24 mouse cellular contexts compared by ENCODE assay signal in the genomic region with DNA sequence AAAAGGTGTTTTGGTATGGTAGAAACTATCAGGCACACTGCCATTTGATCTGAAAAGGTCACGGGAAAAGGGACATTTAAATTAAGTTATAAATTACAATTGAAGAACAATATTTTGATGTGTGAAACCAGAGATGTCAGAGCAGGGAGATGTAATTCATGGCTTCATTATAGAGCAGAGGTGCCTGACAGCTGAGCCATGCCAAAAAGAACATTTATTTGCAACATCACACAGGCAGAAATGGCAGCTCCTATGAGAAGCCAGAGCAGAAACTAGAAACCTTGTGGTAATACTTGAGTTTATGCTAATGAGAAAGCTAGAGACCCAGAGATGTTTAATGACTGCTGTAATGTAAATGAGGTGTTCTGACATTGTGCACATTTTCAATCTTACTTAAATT.
A peak's percentile ranks its signal among the peaks of the same experiment; 100 is the strongest.
DNase-seq lines count a peak whose midpoint lies in the region; ATAC-seq and TF ChIP-seq lines count a peak whose summit lies in the region.
"Had no signal": no experiment of that assay in that cellular context is flagged by ENCODE, and none has a peak within 500 bp of the region (broad histone marks: within the 10 kb centered on the region; RNA-seq: fewer than 3 reads in every experiment).

No protein-coding gene starts in this region.

- H3K9ac ChIP-seq in forebrain, embryonic 14.5 days (ENCODE audit: low read length): no peak overlapping the region
- H3K9ac ChIP-seq in forebrain, embryonic 16.5 days (replicated peaks; ENCODE audit: low read depth, low read length): no peak overlapping the region
- H3K9ac ChIP-seq in kidney, embryonic 15.5 days: no peak overlapping the region
- no peak overlapping the region for H3K9ac ChIP-seq in midbrain, embryonic 15.5 days
- no peak overlapping the region for H3K9ac ChIP-seq in midbrain, postnatal 0 days (replicated peaks; ENCODE audit: low read length, poor library complexity, severe bottlenecking)
- H3K9ac ChIP-seq: forebrain, postnatal 0 days; heart, embryonic 13.5 days; liver, embryonic 13.5 days had no signal

- peak; percentile 26 for DNase-seq in forebrain, embryonic 14.5 days (ENCODE audit: low spot score)
- DNase-seq in kidney, postnatal 10 days: no peak
- no peak for DNase-seq in midbrain, postnatal 0 days (ENCODE audit: low spot score)
- DNase-seq in thymus, postnatal 4 days: no peak
- DNase-seq: adrenal gland, postnatal 10 days; cerebellum, adult 2 months; cerebellum, postnatal 36 days; forebrain, postnatal 0 days; gastrocnemius, postnatal 36 days; heart, adult 2 months; heart, postnatal 14 days; kidney, adult 18-20 months; layer of hippocampus, adult 9-11 months; liver, embryonic 13.5 days; lung, adult 2 months; lung, postnatal 36 days; thymus, adult 18-20 months; thymus, postnatal 36 days had no signal

- H3K36me3 ChIP-seq in forebrain, embryonic 14.5 days (ENCODE audit: control insufficient read depth, insufficient read depth, low read length): peaks cover 26% of the 10 kb centered on the region
- H3K36me3 ChIP-seq in forebrain, embryonic 16.5 days (ENCODE audit: control insufficient read depth, insufficient read depth): no peaks in the 10 kb centered on the region
- H3K36me3 ChIP-seq in kidney, embryonic 15.5 days: peaks cover 33% of the 10 kb centered on the region
- 0 out of 2 replicates have a peak, but pooled peaks cover 2% of the 10 kb centered on the region for H3K36me3 ChIP-seq in midbrain, embryonic 15.5 days (replicated peaks)
- peaks cover 6% of the 10 kb centered on the region; the same call in 1 of the 2 replicates for H3K36me3 ChIP-seq in midbrain, postnatal 0 days (ENCODE audit: insufficient read depth, low read length)

- H3K27me3 ChIP-seq in forebrain, embryonic 14.5 days (replicated peaks; ENCODE audit: control insufficient read depth, insufficient read depth, low read length): no peaks in the 10 kb centered on the region
- no peaks in the 10 kb centered on the region for H3K27me3 ChIP-seq in forebrain, embryonic 16.5 days (replicated peaks; ENCODE audit: control insufficient read depth, insufficient read depth, low read length)
- H3K27me3 ChIP-seq in kidney, embryonic 15.5 days: no peaks in the 10 kb centered on the region
- no peaks in the 10 kb centered on the region for H3K27me3 ChIP-seq in midbrain, embryonic 15.5 days (replicated peaks)
- H3K27me3 ChIP-seq in midbrain, postnatal 0 days (ENCODE audit: insufficient read depth, low read length): no peaks in the 10 kb centered on the region
- H3K27me3 ChIP-seq: heart, embryonic 13.5 days; liver, embryonic 13.5 days; megakaryocyte, embryonic 14.5 days had no signal

- peaks cover 8% of the 10 kb centered on the region for H3K4me1 ChIP-seq in forebrain, embryonic 14.5 days (ENCODE audit: control insufficient read depth, insufficient read depth, low read length)
- H3K4me1 ChIP-seq in forebrain, embryonic 16.5 days (replicated peaks; ENCODE audit: control insufficient read depth, insufficient read depth, low read length): no peaks in the 10 kb centered on the region; the same call in 1 of the 2 replicates
- peaks cover 19% of the 10 kb centered on the region for H3K4me1 ChIP-seq in kidney, embryonic 15.5 days
- peaks cover 13% of the 10 kb centered on the region; the same call in 1 of the 2 replicates for H3K4me1 ChIP-seq in midbrain, embryonic 15.5 days
- H3K4me1 ChIP-seq in midbrain, postnatal 0 days (ENCODE audit: insufficient read depth, low read length): no peaks in the 10 kb centered on the region

- no peak for TF ChIP-seq CTCF in midbrain, postnatal 0 days (IDR thresholded peaks at IDR 0.05)

- no peak for ATAC-seq in forebrain, embryonic 14.5 days
- ATAC-seq in forebrain, embryonic 16.5 days: no peak
- no peak for ATAC-seq in kidney, embryonic 15.5 days (replicated peaks; ENCODE audit: low FRiP score)
- no peak for ATAC-seq in midbrain, embryonic 15.5 days (replicated peaks)
- ATAC-seq in midbrain, postnatal 0 days (ENCODE audit: low FRiP score): no peak
- ATAC-seq: forebrain, postnatal 0 days had no signal

- no peak overlapping the region for H3K4me2 ChIP-seq in forebrain, embryonic 14.5 days (ENCODE audit: low read length)
- no peak overlapping the region for H3K4me2 ChIP-seq in forebrain, embryonic 16.5 days (ENCODE audit: low read length)
- H3K4me2 ChIP-seq in kidney, embryonic 15.5 days: no peak overlapping the region
- no peak overlapping the region for H3K4me2 ChIP-seq in midbrain, embryonic 15.5 days
- H3K4me2 ChIP-seq in midbrain, postnatal 0 days (ENCODE audit: low read depth, low read length, poor library complexity, severe bottlenecking): no peak overlapping the region
- H3K4me2 ChIP-seq: heart, embryonic 13.5 days; liver, embryonic 13.5 days had no signal

- H3K9me3 ChIP-seq in forebrain, embryonic 14.5 days (replicated peaks; ENCODE audit: control insufficient read depth, low read length): no peaks in the 10 kb centered on the region
- H3K9me3 ChIP-seq in forebrain, embryonic 16.5 days (ENCODE audit: control insufficient read depth, low read length): no peaks in the 10 kb centered on the region
- no peaks in the 10 kb centered on the region for H3K9me3 ChIP-seq in kidney, embryonic 15.5 days (replicated peaks)
- H3K9me3 ChIP-seq in midbrain, embryonic 15.5 days: no peaks in the 10 kb centered on the region
- H3K9me3 ChIP-seq in midbrain, postnatal 0 days (ENCODE audit: low read length): no peaks in the 10 kb centered on the region
- H3K9me3 ChIP-seq: heart, embryonic 13.5 days; liver, embryonic 13.5 days; megakaryocyte, embryonic 14.5 days had no signal

- 71% methylated on average over 1 of the region's 1 CpGs for WGBS in forebrain, embryonic 14.5 days
- 58% methylated on average over 1 of the region's 1 CpGs for WGBS in forebrain, embryonic 16.5 days
- 33% methylated on average over 1 of the region's 1 CpGs for WGBS in kidney, embryonic 15.5 days
- WGBS in midbrain, embryonic 15.5 days: 72% methylated on average over 1 of the region's 1 CpGs
- WGBS in midbrain, postnatal 0 days: 76% methylated on average over 1 of the region's 1 CpGs

- no peak overlapping the region for H3K27ac ChIP-seq in forebrain, embryonic 14.5 days (ENCODE audit: low read depth, low read length)
- no peak overlapping the region for H3K27ac ChIP-seq in forebrain, embryonic 16.5 days (ENCODE audit: low read length)
- H3K27ac ChIP-seq in kidney, embryonic 15.5 days: peak overlapping the region; percentile 66
- peak overlapping the region; percentile 17 for H3K27ac ChIP-seq in midbrain, embryonic 15.5 days
- H3K27ac ChIP-seq in midbrain, postnatal 0 days (ENCODE audit: low read depth, low read length): no peak overlapping the region
- H3K27ac ChIP-seq: heart, adult 2 months; heart, embryonic 13.5 days; left cerebral cortex, adult 2 months; liver, embryonic 13.5 days had no signal

- H3K4me3 ChIP-seq in forebrain, embryonic 14.5 days (ENCODE audit: low read depth, low read length): no peak overlapping the region
- H3K4me3 ChIP-seq in forebrain, embryonic 16.5 days (replicated peaks; ENCODE audit: low read length): no peak overlapping the region
- no peak overlapping the region for H3K4me3 ChIP-seq in kidney, embryonic 15.5 days (replicated peaks)
- no peak overlapping the region for H3K4me3 ChIP-seq in midbrain, embryonic 15.5 days
- no peak overlapping the region for H3K4me3 ChIP-seq in midbrain, postnatal 0 days (ENCODE audit: low read depth, low read length)
- H3K4me3 ChIP-seq: heart, adult 2 months; heart, embryonic 13.5 days; left cerebral cortex, adult 2 months; liver, embryonic 13.5 days; megakaryocyte, embryonic 14.5 days had no signal

Comparison
In these comparisons a context has a peak if more than half of its experiments do, and no peak if none do; other contexts are left out.
1. H3K27ac ChIP-seq: peak in kidney, embryonic 15.5 days (single experiment) and midbrain, embryonic 15.5 days (single experiment); none in forebrain, embryonic 14.5 days (single experiment), forebrain, embryonic 16.5 days (single experiment) and midbrain, postnatal 0 days (single experiment).